Mouse (Mus musculus) spleen, adult 2 months (tissue): ENCODE results near the gene Cop1. TPM values are rescaled to one million over a fixed set of nuclear protein-coding genes. Genes with fewer than 3 reads are reported as not detected.

Source experiments
- DNase-seq, 2 experiments: peaks; one replicate each; pipeline versions ENCODE4 v3.0.0 to v3.0.0-alpha.2; 2012 to 2021; ENCODE audit warnings: low spot score in 2 of 2, low read depth in 1 of 2
- H3K27ac ChIP-seq: fragments of 200-500 bp; 2 replicates; pipeline ENCODE4 v1.5.1; 2012; ENCODE audit warnings: low read length, inconsistent platforms; ENCODE audit not compliant: insufficient read depth
- H3K27me3 ChIP-seq: fragments of 200-500 bp; 2 replicates; pipeline ENCODE4 v1.6.1; 2012; ENCODE audit warnings: mild to moderate bottlenecking, moderate library complexity, low read length, inconsistent platforms; ENCODE audit not compliant: control insufficient read depth, insufficient read depth
- H3K36me3 ChIP-seq: fragments of 200-500 bp; 2 replicates; pipeline ENCODE4 v1.6.1; 2012; ENCODE audit warnings: mild to moderate bottlenecking, low read length, inconsistent platforms; ENCODE audit not compliant: control insufficient read depth, insufficient read depth
- H3K4me1 ChIP-seq: fragments of 200-500 bp; 2 replicates; pipeline ENCODE4 v1.6.1; 2011; ENCODE audit warnings: inconsistent platforms; ENCODE audit not compliant: control insufficient read depth, insufficient read depth, insufficient read length
- H3K4me3 ChIP-seq: fragments of 200-500 bp; 2 replicates; pipeline ENCODE4 v1.5.1; 2011; ENCODE audit warnings: mild to moderate bottlenecking, inconsistent platforms; ENCODE audit not compliant: insufficient read depth, insufficient read length; ENCODE audit errors: extremely low read depth
- CTCF ChIP-seq: fragments of 200-500 bp; IDR thresholded peaks from 2 replicates; pipeline ENCODE4 v1.5.1; 2011; ENCODE audit warnings: mild to moderate bottlenecking, inconsistent platforms; ENCODE audit not compliant: insufficient read depth, insufficient read length, insufficient replicate concordance; ENCODE audit errors: extremely low read depth
- POLR2A ChIP-seq: fragments of 200-500 bp; IDR thresholded peaks from 2 replicates; pipeline ENCODE4 v1.6.1; 2011; ENCODE audit warnings: low read depth, low read length, inconsistent platforms
- WGBS: fragments of 180-500 bp; shearing (Covaris S2); methylation state at CpG from one replicate; pipeline ENCODE4 v1.1.7; 2018; 5-methylcytosine and 5-hydroxymethylcytosine counted together
- polyA plus RNA-seq: library from polyadenylated mRNA; depleted of rRNA; stranded (reverse); fragments of >200 nt; gene quantifications from 2 replicates; pipeline ENCODE4 v1.2.3, GENCODE M21; 2012

Gene Cop1
- polyA plus RNA-seq, 1 experiment = 28.7 TPM

- TF ChIP-seq POLR2A (no peak), CTCF (no peak)
- no peak overlapping the region for H3K4me3 ChIP-seq
- 95% methylated on average over 2 of the region's 2 CpGs for WGBS
- no peaks in the 10 kb centered on the region for H3K4me1 ChIP-seq
- no peak for DNase-seq
- no peak overlapping the region for H3K27ac ChIP-seq
- no peaks in the 10 kb centered on the region for H3K27me3 ChIP-seq
- H3K36me3 ChIP-seq = peaks cover 14% of the 10 kb centered on the region
These were observed 110.2 kb downstream of the Cop1 start for GRCm38 (mm10) chr1:159342355-159342754.

- 90% methylated on average over 1 of the region's 1 CpGs for WGBS
- Histone ChIP-seq H3K4me3 (no peak overlapping the region), H3K4me1 (no peaks in the 10 kb centered on the region), H3K27me3 (no peaks in the 10 kb centered on the region), H3K27ac (no peak overlapping the region), H3K36me3 (peaks cover 2% of the 10 kb centered on the region; the same call in 1 of the 2 replicates)
- TF ChIP-seq POLR2A (no peak), CTCF (no peak)
- DNase-seq = no peak
These were observed 123.0 kb downstream of the Cop1 start for GRCm38 (mm10) chr1:159355027-159355570.

- H3K27ac ChIP-seq = no peak overlapping the region
- DNase-seq = no peak
- H3K36me3 ChIP-seq = no peaks in the 10 kb centered on the region; the same call in 1 of the 2 replicates
- no peaks in the 10 kb centered on the region for H3K4me1 ChIP-seq
- WGBS = 84% methylated on average over 5 of the region's 5 CpGs
- no peak overlapping the region for H3K4me3 ChIP-seq
- H3K27me3 ChIP-seq = no peaks in the 10 kb centered on the region
- no peak for TF ChIP-seq CTCF
- TF ChIP-seq POLR2A = no peak
These were observed 126.6 kb downstream of the Cop1 start for GRCm38 (mm10) chr1:159358713-159359112.

GRCm38 (mm10) chr1:159371881-159372390, 139.8 kb downstream of the Cop1 start:
- 71% methylated on average over 4 of the region's 4 CpGs for WGBS
- Histone ChIP-seq H3K27me3 (no peaks in the 10 kb centered on the region), H3K27ac (no peak overlapping the region)

GRCm38 (mm10) chr1:159382218-159382617, 150.1 kb downstream of the Cop1 start:
- DNase-seq = no peak
- no peaks in the 10 kb centered on the region for H3K4me1 ChIP-seq
- no peaks in the 10 kb centered on the region for H3K36me3 ChIP-seq
- TF ChIP-seq CTCF (no peak), POLR2A (no peak)
- H3K27ac ChIP-seq = no peak overlapping the region
- WGBS = 82% methylated on average over 1 of the region's 1 CpGs
- H3K27me3 ChIP-seq = no peaks in the 10 kb centered on the region
- H3K4me3 ChIP-seq = no peak overlapping the region

More at GRCm38 (mm10) chr1:159371881-159372390, 139.8 kb downstream of the Cop1 start:
- TF ChIP-seq CTCF = no peak
- TF ChIP-seq POLR2A = no peak
- no peak overlapping the region for H3K4me3 ChIP-seq
- no peak for DNase-seq
- no peaks in the 10 kb centered on the region for H3K36me3 ChIP-seq
- peaks cover 4% of the 10 kb centered on the region; the same call in 1 of the 2 replicates for H3K4me1 ChIP-seq

- no peak for DNase-seq
- 84% methylated on average over 2 of the region's 2 CpGs for WGBS
- Histone ChIP-seq H3K27ac (no peak overlapping the region), H3K4me3 (no peak overlapping the region), H3K36me3 (no peaks in the 10 kb centered on the region), H3K4me1 (no peaks in the 10 kb centered on the region), H3K27me3 (no peaks in the 10 kb centered on the region)
- TF ChIP-seq CTCF = no peak
- TF ChIP-seq POLR2A = no peak
These were observed 150.8 kb downstream of the Cop1 start for GRCm38 (mm10) chr1:159382916-159383315.

GRCm38 (mm10) chr1:159386458-159386857, 154.3 kb downstream of the Cop1 start:
- DNase-seq = no peak
- no peak overlapping the region for H3K27ac ChIP-seq
- TF ChIP-seq CTCF (no peak), POLR2A (no peak)
- H3K4me1 ChIP-seq = no peaks in the 10 kb centered on the region
- H3K27me3 ChIP-seq = no peaks in the 10 kb centered on the region
- WGBS = 62% methylated on average over 5 of the region's 5 CpGs
- H3K4me3 ChIP-seq = no peak overlapping the region
- no peaks in the 10 kb centered on the region for H3K36me3 ChIP-seq
